Mouse (Mus musculus) cortical plate, adult 2 months (tissue): ENCODE data around the gene Eef1b2.
"Not testable (repeated sequence)": the region's sequence is repeated elsewhere in the genome, so short reads cannot be mapped to it uniquely, and the experiment has no call there.

Experiments
- CTCF ChIP-seq: fragments of 200-500 bp; IDR thresholded peaks from 2 replicates; pipeline ENCODE4 v1.5.1; 2011; ENCODE audit warnings: mild to moderate bottlenecking, control low read depth, low read length; ENCODE audit not compliant: insufficient read depth; ENCODE audit errors: extremely low read depth
- POLR2A ChIP-seq: fragments of 200-500 bp; IDR thresholded peaks from 2 replicates; pipeline ENCODE4 v1.6.1; 2011; ENCODE audit warnings: mild to moderate bottlenecking, low read length, control low read depth; ENCODE audit not compliant: insufficient read depth; ENCODE audit errors: extremely low read depth

GRCm38 (mm10) chr1:63185430-63185829 is 8.8 kb downstream of the Eef1b2 start:
- TF ChIP-seq CTCF, POLR2A: not testable (repeated sequence)
